Mouse (Mus musculus) erythroblast, adult 5-6 weeks (primary cell): ENCODE measurements around the gene Cdk2ap1. TPM values are rescaled to one million over a fixed set of nuclear protein-coding genes. Genes with fewer than 3 reads are reported as not detected.
"Not testable (repeated sequence)": the region's sequence is repeated elsewhere in the genome, so short reads cannot be mapped to it uniquely, and the experiment has no call there.

Source experiments
- ATAC-seq: replicated peaks from 2 replicates; pipeline ENCODE4 v1.8.0; 2016; ENCODE audit warnings: moderate number of reproducible peaks, mild to moderate bottlenecking, moderate TSS enrichment, inconsistent platforms; ENCODE audit not compliant: poor library complexity, low FRiP score, severe bottlenecking
- total RNA-seq, 2 experiments: library from RNA; stranded (forward) in 1 of 2; stranded (reverse) in 1 of 2; fragments of 150-400 nt in 1 of 2; fragments of 200-764, 138-1000 nt in 1 of 2; gene quantifications; 2 replicates each; pipeline versions ENCODE4 v1.2.3 to v1.2.4; 2015 to 2017; ENCODE audit warnings: low replicate concordance in 2 of 2

The Cdk2ap1 gene
- total RNA-seq (2015; ENCODE audit: low replicate concordance) (46.4 and 55.1 TPM in 2 replicates), total RNA-seq (2017; ENCODE audit: low replicate concordance) (31.2 and 56.3 TPM in 2 replicates)

- ATAC-seq = not testable (repeated sequence)
These were observed at the start of gene Cdk2ap1 for GRCm38 (mm10) chr5:124362982-124363381. Cdk2ap1 (minus strand) TSS chr5:124363082.

GRCm38 (mm10) chr5:124412163-124412562 is 49.3 kb upstream of the Cdk2ap1 start:
- ATAC-seq = no peak

GRCm38 (mm10) chr5:124410808-124411207 is 47.9 kb upstream of the Cdk2ap1 start:
- ATAC-seq = no peak

- ATAC-seq = no peak
These were observed 30.8 kb upstream of the Cdk2ap1 start for GRCm38 (mm10) chr5:124393726-124394125.

GRCm38 (mm10) chr5:124392412-124392811 is 29.5 kb upstream of the Cdk2ap1 start:
- ATAC-seq = no peak

- ATAC-seq = peak; percentile 60; the same call in 1 of the 2 replicates
These were observed 25.1 kb upstream of the Cdk2ap1 start for GRCm38 (mm10) chr5:124387932-124388331.

- no peak for ATAC-seq
These were observed 17.2 kb upstream of the Cdk2ap1 start for GRCm38 (mm10) chr5:124380121-124380520.

GRCm38 (mm10) chr5:124377149-124377548 is 14.3 kb upstream of the Cdk2ap1 start:
- no peak for ATAC-seq

GRCm38 (mm10) chr5:124376401-124376800 is 13.5 kb upstream of the Cdk2ap1 start:
- ATAC-seq = no peak

GRCm38 (mm10) chr5:124374298-124374697 is 11.4 kb upstream of the Cdk2ap1 start:
- no peak for ATAC-seq

GRCm38 (mm10) chr5:124366721-124367120 is 3.8 kb upstream of the Cdk2ap1 start:
- no peak for ATAC-seq

- no peak for ATAC-seq
These were observed 2.9 kb upstream of the Cdk2ap1 start for GRCm38 (mm10) chr5:124365754-124366153.

- ATAC-seq = no peak
These were observed 1.5 kb upstream of the Cdk2ap1 start for GRCm38 (mm10) chr5:124364173-124364918.

GRCm38 (mm10) chr5:124359641-124360040 is 3.2 kb downstream of the Cdk2ap1 start:
- peak; percentile 70 for ATAC-seq

- no peak for ATAC-seq
These were observed 6.2 kb downstream of the Cdk2ap1 start for GRCm38 (mm10) chr5:124356695-124357094.

GRCm38 (mm10) chr5:124355425-124355959 is 7.4 kb downstream of the Cdk2ap1 start:
- ATAC-seq = no peak

- peak; percentile 42 for ATAC-seq
These were observed 8.1 kb downstream of the Cdk2ap1 start for GRCm38 (mm10) chr5:124354574-124355424.

GRCm38 (mm10) chr5:124353726-124354547 is 8.9 kb downstream of the Cdk2ap1 start:
- ATAC-seq = peak; percentile 45

GRCm38 (mm10) chr5:124353011-124353725 is 9.7 kb downstream of the Cdk2ap1 start:
- no peak for ATAC-seq
